Mouse (Mus musculus): ENCODE data around the gene Scn3a.

The Scn3a gene

GRCm38 (mm10) chr2:65566793-65567787, at the start of gene Scn3a:
Gene Scn3a (minus strand): TSS chr2:65567627.
- peak; percentile 5 for DNase-seq

GRCm38 (mm10) chr2:65611887-65612286, 44.5 kb upstream of the Scn3a start:
- no peak for DNase-seq

- no peak for DNase-seq
These were observed 40.4 kb upstream of the Scn3a start for GRCm38 (mm10) chr2:65607813-65608212.

- DNase-seq, result no peak
These were observed 20.3 kb upstream of the Scn3a start for GRCm38 (mm10) chr2:65587679-65588078.

- DNase-seq, result no peak
These were observed 498 bp upstream of the Scn3a start for GRCm38 (mm10) chr2:65567925-65568324.

GRCm38 (mm10) chr2:65563898-65564297, 3.5 kb downstream of the Scn3a start:
- no peak for DNase-seq

- no peak for DNase-seq
These were observed 9.7 kb downstream of the Scn3a start for GRCm38 (mm10) chr2:65557719-65558118.

- no peak for DNase-seq
These were observed 12.8 kb downstream of the Scn3a start for GRCm38 (mm10) chr2:65554662-65555061.

GRCm38 (mm10) chr2:65553473-65553872, 14.0 kb downstream of the Scn3a start:
- no peak for DNase-seq

GRCm38 (mm10) chr2:65552727-65553126, 14.7 kb downstream of the Scn3a start:
- DNase-seq, result no peak

GRCm38 (mm10) chr2:65552222-65552621, 15.2 kb downstream of the Scn3a start:
- no peak for DNase-seq

GRCm38 (mm10) chr2:65551736-65552135, 15.7 kb downstream of the Scn3a start:
- DNase-seq, result no peak

- DNase-seq, result no peak
These were observed 16.9 kb downstream of the Scn3a start for GRCm38 (mm10) chr2:65550564-65550963.

GRCm38 (mm10) chr2:65548665-65549064, 18.8 kb downstream of the Scn3a start:
- DNase-seq, result no peak

- DNase-seq, result no peak
These were observed 20.1 kb downstream of the Scn3a start for GRCm38 (mm10) chr2:65547341-65547740.

- no peak for DNase-seq
These were observed 24.4 kb downstream of the Scn3a start for GRCm38 (mm10) chr2:65542906-65543592.

GRCm38 (mm10) chr2:65541781-65542180, 25.6 kb downstream of the Scn3a start:
- DNase-seq, result no peak

- DNase-seq, result no peak
These were observed 29.0 kb downstream of the Scn3a start for GRCm38 (mm10) chr2:65538436-65538835.

- no peak for DNase-seq
These were observed 35.1 kb downstream of the Scn3a start for GRCm38 (mm10) chr2:65532127-65532854.

GRCm38 (mm10) chr2:65529148-65529547, 38.3 kb downstream of the Scn3a start:
- DNase-seq, result no peak

GRCm38 (mm10) chr2:65516703-65517102, 50.7 kb downstream of the Scn3a start:
- no peak for DNase-seq

GRCm38 (mm10) chr2:65508217-65508616, 59.2 kb downstream of the Scn3a start:
- no peak for DNase-seq

- DNase-seq, result no peak
These were observed 77.0 kb downstream of the Scn3a start for GRCm38 (mm10) chr2:65490450-65490849.
